Mouse (Mus musculus) neural tube, embryonic 13.5 days (tissue): Measurements from ENCODE around the gene Iah1. TPM values are rescaled to one million over a fixed set of nuclear protein-coding genes. Genes with fewer than 3 reads are reported as not detected.

Experiments used
- polyA plus RNA-seq: library from polyadenylated mRNA; unstranded; fragments of >200 nt; fragmentation: Nextera tagmentation; extraction: Ambion mirVana; gene quantifications from 2 replicates; pipeline ENCODE4 v1.2.1, GENCODE M21; 2015

Iah1 gene
- polyA plus RNA-seq, 1 experiment from 2014 or later: 38.8 TPM

Other genes with a start within 250 kb of the Iah1 start
- gene Cpsf3, start 31.0 kb upstream of the Iah1 start, polyA plus RNA-seq: 91.5 and 102 TPM in 2 replicates
- gene Itgb1bp1, start 30.1 kb upstream of the Iah1 start, polyA plus RNA-seq: 38.9 and 42.5 TPM in 2 replicates
- gene Adam17, start 57.2 kb downstream of the Iah1 start, polyA plus RNA-seq: 22.0 and 23.1 TPM in 2 replicates
- 1,143 and 1,197 TPM in 2 replicates for gene Ywhaq, start 101.2 kb downstream of the Iah1 start, polyA plus RNA-seq